Mouse (Mus musculus): Measurements from ENCODE around the gene Cacna1a. TPM values are rescaled to one million over a fixed set of nuclear protein-coding genes. Genes with fewer than 3 reads are reported as not detected.
A peak's percentile ranks its signal among the peaks of the same experiment; 100 is the strongest.

Gene Cacna1a
- total RNA-seq, 2 experiments from 2014 or later: 243 to 258 TPM

DNA sequence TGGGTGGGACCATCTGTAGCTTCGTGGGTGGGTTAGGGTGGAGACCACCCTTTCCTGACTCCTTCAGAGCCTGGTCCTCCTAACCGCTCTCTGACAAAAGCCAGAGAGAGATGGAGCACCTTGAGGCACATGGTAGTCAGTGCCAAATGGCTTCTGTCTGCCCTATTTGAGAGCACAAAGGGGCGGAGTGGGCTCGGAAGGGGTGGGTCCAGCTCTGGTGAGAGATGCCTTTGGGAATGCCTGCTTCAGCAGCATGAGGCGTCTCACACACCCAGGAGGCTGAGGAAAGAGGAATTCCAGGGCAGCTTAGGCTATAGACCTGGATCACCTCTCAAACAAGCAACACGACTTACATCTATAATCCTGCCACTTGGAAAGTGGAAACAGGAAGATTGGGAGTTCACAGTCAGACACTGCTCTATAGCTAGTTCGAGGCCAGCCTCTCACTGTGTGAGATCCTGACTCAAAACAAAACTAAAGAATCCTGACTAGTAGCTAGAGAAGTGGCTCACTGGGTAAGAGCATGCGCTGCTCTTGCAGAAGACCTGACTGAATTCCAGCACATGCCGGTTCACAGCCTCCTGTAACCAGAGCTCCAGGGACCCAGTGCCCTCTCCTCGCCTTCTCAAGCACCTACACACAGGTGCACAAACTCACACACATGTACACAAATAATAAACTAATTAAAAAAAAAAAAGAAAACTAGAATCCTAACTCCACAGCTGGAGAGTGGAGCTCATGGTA lies 245.8 kb downstream of the Cacna1a start:
- no peak for DNase-seq (ENCODE audit: extremely low spot score in 1 of 2, low spot score in 2 of 2)
- intact Hi-C loops (cut with DNase I): no loop called here
- H3K4me3 ChIP-seq: no peak overlapping the region
- H3K27ac ChIP-seq: no peak overlapping the region; the same call in 1 of the 2 replicates
- no peak for TF ChIP-seq CTCF (IDR thresholded peaks at IDR 0.05)

DNA sequence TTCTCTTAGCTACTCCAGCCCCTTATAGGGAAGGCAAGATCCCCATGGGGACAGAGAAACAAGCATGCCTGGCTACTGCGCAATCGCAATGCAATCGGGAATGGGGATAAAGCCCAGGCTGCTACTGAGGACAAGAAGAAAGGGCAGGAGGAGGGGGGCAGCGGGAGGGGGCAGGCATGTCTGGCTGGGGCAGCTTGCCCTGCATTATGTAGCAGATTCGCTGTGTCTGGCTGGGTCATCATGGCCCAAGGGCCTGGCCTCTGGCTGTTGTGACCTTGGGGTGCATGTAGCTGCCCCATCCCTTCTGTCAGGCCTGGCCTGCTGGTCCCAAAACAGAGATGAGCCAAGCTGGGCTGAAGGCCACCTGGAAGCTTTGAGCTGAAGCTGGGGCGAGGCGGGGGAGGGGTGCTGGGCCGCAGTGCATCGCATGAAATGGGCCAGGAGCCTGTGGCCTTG lies 246.6 kb downstream of the Cacna1a start:
- peak overlapping the region; percentile 66 for H3K27ac ChIP-seq
- DNase-seq (ENCODE audit: extremely low spot score in 1 of 2, low spot score in 2 of 2): no peak
- no peak overlapping the region for H3K4me3 ChIP-seq
- TF ChIP-seq CTCF (IDR thresholded peaks at IDR 0.05): no peak
- intact Hi-C loops (cut with DNase I): no loop called here

DNA sequence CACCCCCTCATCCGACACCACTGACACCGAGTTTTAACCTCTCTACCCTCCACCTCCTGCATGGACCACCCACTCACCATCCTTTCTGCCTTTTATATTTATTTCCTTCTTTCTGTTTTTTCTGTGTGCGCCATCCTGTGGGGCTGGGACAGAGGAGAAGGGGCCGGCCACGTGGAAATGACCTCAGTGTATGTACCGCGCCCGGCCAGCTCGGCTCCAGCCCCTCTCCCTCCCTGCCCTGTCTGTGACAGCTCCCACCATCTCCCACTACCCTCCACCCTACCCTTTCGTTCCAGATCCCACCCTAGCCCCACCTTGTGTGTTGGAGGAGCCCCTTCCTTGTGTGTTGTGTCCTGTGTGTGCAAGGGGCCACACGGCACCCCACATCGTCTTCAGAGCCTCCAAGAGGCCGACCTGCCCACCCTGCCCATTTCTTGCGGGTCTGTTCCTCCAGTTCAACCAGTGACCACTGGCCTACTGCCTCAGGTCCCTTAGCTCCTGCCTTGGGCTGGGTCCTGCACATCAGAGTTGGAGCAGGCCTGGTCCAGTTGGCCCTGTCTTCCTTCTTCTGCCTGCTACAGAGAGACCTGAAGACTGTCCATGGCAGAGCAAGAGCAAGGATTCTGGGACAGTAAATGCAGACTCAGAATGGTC lies 247.3 kb downstream of the Cacna1a start:
- Histone ChIP-seq H3K4me3 (no peak overlapping the region), H3K27ac (peak overlapping the region; percentile 66)
- no peak for DNase-seq (ENCODE audit: extremely low spot score in 1 of 2, low spot score in 2 of 2)
- TF ChIP-seq CTCF (IDR thresholded peaks at IDR 0.05): no peak
- intact Hi-C loops (cut with DNase I): no loop called here

GRCm38 (mm10) chr8:84636051-84636691 lies 247.9 kb downstream of the Cacna1a start:
- intact Hi-C loops (cut with DNase I): no loop called here
- H3K4me3 ChIP-seq: no peak overlapping the region
- TF ChIP-seq CTCF (IDR thresholded peaks at IDR 0.05): no peak
- H3K27ac ChIP-seq: 0 out of 2 replicates have a peak overlapping the region, but pooled peaks have one; percentile 66
- no peak for DNase-seq (ENCODE audit: extremely low spot score in 1 of 2, low spot score in 2 of 2)

- no peak for TF ChIP-seq CTCF (IDR thresholded peaks at IDR 0.05)
- DNase-seq (ENCODE audit: extremely low spot score in 1 of 2, low spot score in 2 of 2): no peak
- no peak overlapping the region; the same call in 1 of the 2 replicates for H3K27ac ChIP-seq
- intact Hi-C loops (cut with DNase I): loop anchor here (2.0 kb wide), 2 partner anchors 25 to 175 kb away; partner anchors contain the start of gene Ier2
- no peak overlapping the region; the same call in 1 of the 2 replicates for H3K4me3 ChIP-seq
Observed at GRCm38 (mm10) chr8:84637946-84638554, 249.8 kb downstream of the Cacna1a start.

GRCm38 (mm10) chr8:84638555-84639161 lies 250.4 kb downstream of the Cacna1a start:
- Histone ChIP-seq H3K27ac (peak overlapping the region; percentile 75), H3K4me3 (peak overlapping the region; percentile 48)
- intact Hi-C loops (cut with DNase I): loop anchor here (2.0 kb wide), 2 partner anchors 24 to 174 kb away; partner anchors contain the start of gene Ier2
- no peak for TF ChIP-seq CTCF (IDR thresholded peaks at IDR 0.05)
- no peak for DNase-seq (ENCODE audit: extremely low spot score in 1 of 2, low spot score in 2 of 2)

GRCm38 (mm10) chr8:84639162-84640009 lies 251.1 kb downstream of the Cacna1a start:
- peak overlapping the region; percentile 75 for H3K27ac ChIP-seq
- peak; percentile 61 for TF ChIP-seq CTCF (IDR thresholded peaks at IDR 0.05)
- intact Hi-C loops (cut with DNase I): loop anchor here (2.0 kb wide), 2 partner anchors 23 to 173 kb away; partner anchors contain the start of gene Ier2
- peak; percentile 94 to 96 for DNase-seq (ENCODE audit: extremely low spot score in 1 of 2, low spot score in 2 of 2)
- peak overlapping the region; percentile 50 for H3K4me3 ChIP-seq

GRCm38 (mm10) chr8:84640010-84640588 lies 251.9 kb downstream of the Cacna1a start:
- H3K27ac ChIP-seq: no peak overlapping the region; the same call in 1 of the 2 replicates
- no peak for TF ChIP-seq CTCF (IDR thresholded peaks at IDR 0.05)
- peak overlapping the region; percentile 50 for H3K4me3 ChIP-seq
- DNase-seq (ENCODE audit: extremely low spot score in 1 of 2, low spot score in 2 of 2): no peak
- intact Hi-C loops (cut with DNase I): no loop called here

GRCm38 (mm10) chr8:84640617-84641294 lies 252.5 kb downstream of the Cacna1a start:
- DNase-seq (ENCODE audit: extremely low spot score in 1 of 2, low spot score in 2 of 2): no peak
- no peak for TF ChIP-seq CTCF (IDR thresholded peaks at IDR 0.05)
- intact Hi-C loops (cut with DNase I): no loop called here
- H3K27ac ChIP-seq: no peak overlapping the region
- H3K4me3 ChIP-seq: no peak overlapping the region

Data from left cerebral cortex, adult 2 months (tissue).